Mouse (Mus musculus) stomach, postnatal 0 days (tissue): ENCODE measurements at regions not wholly inside any gene's neighbourhood (a gene's known extent, or its start where the extent isn't known, plus 50 kb on each side); places are given as distances from the start of the nearest gene placed in this dataset.

Experiments used
- CTCF ChIP-seq: IDR thresholded peaks from 2 replicates; pipeline ENCODE4 v1.5.1; 2016; ENCODE audit warnings: antibody characterized with exemption, low read depth, mild to moderate bottlenecking, moderate library complexity
- EP300 ChIP-seq: optimal IDR thresholded peaks from 2 replicates; pipeline ENCODE3; 2016; ENCODE audit warnings: antibody characterized with exemption

DNA sequence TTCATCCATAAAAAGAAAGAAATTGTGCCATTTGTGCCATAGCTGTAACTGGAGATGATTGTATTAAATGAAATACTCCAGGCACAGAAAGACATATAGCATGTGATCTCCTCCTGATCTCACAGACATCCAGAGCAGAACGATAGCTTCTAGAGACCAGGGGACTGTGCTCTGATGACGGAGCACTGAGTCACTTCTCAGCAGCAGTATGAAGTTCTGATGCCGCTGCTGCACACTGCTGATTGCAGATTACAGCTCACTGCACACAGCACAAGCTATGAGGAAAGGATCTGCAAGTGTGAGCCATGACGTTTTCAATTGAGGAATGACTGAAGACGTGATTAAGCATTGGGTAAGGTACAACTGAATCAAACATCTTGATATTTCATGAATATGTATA is 190.6 kb upstream of the Adamts9 start:
- TF ChIP-seq CTCF (no peak), EP300 (no peak)
